Mouse (Mus musculus) macrophage (primary cell): ENCODE results near the gene Slc1a5. TPM values are rescaled to one million over a fixed set of nuclear protein-coding genes. Genes with fewer than 3 reads are reported as not detected.

Experiments used
- H3K27ac ChIP-seq: fragments of 350-480 bp; formaldehyde crosslinking; 2 replicates; pipeline ENCODE4 v1.9.0; 2021
- H3K36me3 ChIP-seq: fragments of 350-480 bp; formaldehyde crosslinking; 2 replicates; pipeline ENCODE4 v1.9.0; 2021; ENCODE audit errors: inconsistent target
- H3K4me3 ChIP-seq: fragments of 350-480 bp; formaldehyde crosslinking; 2 replicates; pipeline ENCODE4 v1.9.0; 2021; ENCODE audit errors: inconsistent target
- H3K79me2 ChIP-seq: fragments of 350-480 bp; formaldehyde crosslinking; 2 replicates; pipeline ENCODE4 v1.9.0; 2021; ENCODE audit errors: inconsistent target
- WGBS: methylation state at CpG from one replicate; pipeline ENCODE4 v1.1.7; 2026; ENCODE audit warnings: inconsistent platforms; ENCODE audit not compliant: missing documents; 5-methylcytosine and 5-hydroxymethylcytosine counted together
- polyA plus RNA-seq: library from polyadenylated mRNA; stranded (reverse); fragments of 250-400 nt; gene quantifications from 3 replicates; pipeline ENCODE4 v1.2.4, GENCODE M21; 2018; ENCODE audit warnings: inconsistent platforms

Gene Slc1a5
- polyA plus RNA-seq, 1 experiment from 2014 or later, result 4.0 TPM

DNA sequence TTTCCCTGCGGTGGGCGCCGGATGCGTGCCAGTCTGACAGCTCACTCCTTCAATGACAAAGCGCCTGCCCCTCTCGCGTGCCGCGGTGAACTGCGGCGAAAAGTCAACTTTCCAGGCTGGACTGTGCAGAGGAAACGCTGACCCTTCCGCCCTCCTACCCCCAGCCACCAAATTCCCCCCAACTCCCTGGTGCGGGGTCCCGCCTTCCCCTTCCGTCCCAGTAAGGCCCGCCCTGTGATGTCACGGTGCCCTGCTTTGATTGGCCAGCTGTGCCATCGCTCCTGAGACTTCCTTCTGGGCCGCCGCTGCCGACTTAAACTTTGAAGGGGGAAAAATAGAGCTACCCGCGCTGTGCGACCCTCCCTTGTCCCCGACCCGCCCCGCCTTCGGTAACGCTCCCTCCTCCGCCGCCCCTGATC, 61.5 kb downstream of the Slc1a5 start, which contains the start of gene Prkd2:
Gene Prkd2, plus strand, starts transcription at position 258 of the 419 bp plus-strand sequence.
- H3K4me3 ChIP-seq, result peak within 1 kb of the TSS; percentile 89
- H3K36me3 ChIP-seq, result peaks cover 24% of the 10 kb centered on the region; the same call in 1 of the 2 replicates
- WGBS, result 1% methylated on average over 27 of the region's 32 CpGs
- H3K79me2 ChIP-seq, result no peaks in the 10 kb centered on the region
- peak within 1 kb of the TSS; percentile 42 for H3K27ac ChIP-seq

DNA sequence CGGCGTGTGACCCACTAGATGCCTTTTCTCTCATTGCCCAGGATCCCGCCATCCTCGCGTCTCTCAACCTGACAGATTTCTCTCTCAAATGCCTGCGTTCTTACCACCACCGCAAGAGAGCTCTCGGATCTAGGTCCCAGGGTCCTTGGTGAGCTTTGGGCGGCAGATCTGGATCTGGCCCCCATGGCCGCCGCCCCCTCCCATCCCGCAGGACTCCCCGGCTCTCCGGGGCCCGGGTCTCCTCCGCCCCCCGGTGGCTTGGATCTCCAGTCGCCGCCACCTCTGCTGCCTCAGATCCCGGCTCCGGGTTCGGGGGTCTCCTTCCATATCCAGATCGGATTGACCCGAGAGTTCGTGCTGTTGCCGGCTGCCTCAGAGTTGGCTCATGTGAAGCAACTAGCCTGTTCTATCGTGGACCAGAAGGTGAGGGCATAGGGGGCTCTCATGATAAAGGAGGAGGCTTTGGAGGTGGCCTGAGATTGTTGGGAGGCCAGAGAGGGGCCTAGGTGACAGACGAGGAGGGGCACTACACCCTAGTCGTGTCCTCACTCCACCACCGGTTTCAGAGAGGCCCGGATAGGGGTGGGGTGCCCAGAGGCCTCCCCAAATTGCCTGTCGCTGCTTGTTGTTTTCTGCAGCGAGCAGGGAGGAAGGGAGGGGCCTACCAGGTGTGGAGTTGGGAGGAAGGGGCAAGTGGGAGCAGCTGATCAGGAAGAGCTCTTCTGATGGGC, 62.5 kb downstream of the Slc1a5 start:
- peak overlapping the region; percentile 89 for H3K4me3 ChIP-seq
- no peaks in the 10 kb centered on the region for H3K79me2 ChIP-seq
- 4% methylated on average over 30 of the region's 33 CpGs for whole genome bisulfite sequencing
- peaks cover 15% of the 10 kb centered on the region; the same call in 1 of the 2 replicates for H3K36me3 ChIP-seq
- peak overlapping the region; percentile 42; the same call in 1 of the 2 replicates for H3K27ac ChIP-seq

DNA sequence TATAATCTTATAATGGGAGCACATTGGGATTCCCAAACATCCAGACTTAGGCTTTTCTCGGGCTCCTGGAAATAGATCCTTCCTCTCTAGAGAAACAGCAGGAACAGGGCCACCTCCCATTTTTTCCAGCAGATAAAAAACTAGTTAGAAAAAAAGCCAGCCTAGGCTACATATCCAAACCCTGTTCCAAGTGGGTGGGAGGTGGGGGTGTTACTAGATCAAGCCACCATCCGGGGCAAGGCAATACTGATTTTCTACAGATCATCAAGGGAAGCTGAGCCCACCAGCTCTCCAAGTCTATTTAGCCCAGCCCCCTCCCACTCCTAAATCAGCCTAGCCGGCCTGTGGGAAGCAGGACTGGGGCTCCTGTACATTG, 63.5 kb downstream of the Slc1a5 start:
- 0 out of 2 replicates have a peak overlapping the region, but pooled peaks have one; percentile 5 for H3K27ac ChIP-seq
- no peaks in the 10 kb centered on the region for H3K79me2 ChIP-seq
- 39% methylated on average over 3 of the region's 3 CpGs for WGBS
- H3K36me3 ChIP-seq, result peaks cover 6% of the 10 kb centered on the region; the same call in 1 of the 2 replicates
- H3K4me3 ChIP-seq, result peak overlapping the region; percentile 38

DNA sequence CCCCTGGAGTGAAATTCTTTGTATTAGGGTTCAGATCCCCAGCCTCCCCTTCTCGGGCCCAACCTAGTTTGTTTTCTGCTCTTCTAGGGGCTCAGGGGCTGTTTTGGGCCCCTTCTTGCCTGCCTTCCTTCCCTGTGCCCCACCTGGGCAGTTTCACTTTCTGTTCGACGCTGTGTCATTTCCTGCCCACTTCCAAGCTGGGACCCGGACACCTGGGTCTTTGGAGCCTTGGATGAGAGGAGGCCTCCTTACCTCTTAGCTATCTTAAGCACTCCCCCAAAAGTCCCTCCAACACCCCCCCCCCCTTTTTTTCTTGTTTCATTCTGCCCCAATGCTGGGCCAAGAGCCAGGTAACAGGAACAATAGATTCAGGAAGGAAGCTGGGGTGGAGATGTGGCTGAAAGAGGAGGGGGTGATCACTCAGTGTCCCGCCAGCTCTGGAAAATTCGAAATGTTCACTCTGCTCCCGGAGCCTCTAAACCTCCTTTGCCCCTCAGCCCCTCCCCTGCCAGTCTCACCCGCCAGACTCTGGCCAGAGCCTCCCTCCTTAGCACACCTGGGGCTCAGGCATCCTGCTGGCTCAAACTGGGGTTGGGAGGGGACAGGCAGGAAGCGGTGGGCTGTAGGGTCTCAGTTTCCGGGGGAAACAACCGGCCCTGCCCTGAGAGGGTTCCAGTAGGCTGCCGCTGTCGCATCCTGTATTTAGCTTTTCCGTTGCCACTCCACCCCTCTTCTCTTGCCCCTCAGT, 64.1 kb downstream of the Slc1a5 start:
- 28% methylated on average over 14 of the region's 14 CpGs for WGBS
- Histone ChIP-seq H3K79me2 (no peaks in the 10 kb centered on the region), H3K36me3 (peaks cover 2% of the 10 kb centered on the region; the same call in 1 of the 2 replicates), H3K27ac (0 out of 2 replicates have a peak overlapping the region, but pooled peaks have one; percentile 5), H3K4me3 (peak overlapping the region; percentile 38)

DNA sequence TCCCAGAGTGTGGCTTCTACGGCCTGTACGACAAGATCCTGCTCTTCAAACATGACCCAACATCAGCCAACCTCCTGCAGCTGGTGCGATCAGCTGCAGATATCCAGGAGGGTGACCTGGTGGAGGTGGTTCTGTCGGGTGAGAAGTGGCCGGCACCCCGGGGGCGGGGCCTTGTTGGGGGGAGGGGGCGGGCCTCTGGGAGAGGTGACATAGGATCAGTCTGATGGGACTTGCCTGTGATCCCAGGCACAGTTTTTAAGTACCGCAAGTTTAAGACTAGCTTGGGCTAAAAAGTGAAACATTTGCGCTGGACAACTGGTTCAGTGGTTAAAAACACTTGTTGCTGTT, 64.7 kb downstream of the Slc1a5 start:
- Histone ChIP-seq H3K79me2 (no peaks in the 10 kb centered on the region), H3K27ac (no peak overlapping the region), H3K4me3 (peak overlapping the region; percentile 38; the same call in 1 of the 2 replicates), H3K36me3 (no peaks in the 10 kb centered on the region; the same call in 1 of the 2 replicates)
- WGBS, result 45% methylated on average over 10 of the region's 10 CpGs

DNA sequence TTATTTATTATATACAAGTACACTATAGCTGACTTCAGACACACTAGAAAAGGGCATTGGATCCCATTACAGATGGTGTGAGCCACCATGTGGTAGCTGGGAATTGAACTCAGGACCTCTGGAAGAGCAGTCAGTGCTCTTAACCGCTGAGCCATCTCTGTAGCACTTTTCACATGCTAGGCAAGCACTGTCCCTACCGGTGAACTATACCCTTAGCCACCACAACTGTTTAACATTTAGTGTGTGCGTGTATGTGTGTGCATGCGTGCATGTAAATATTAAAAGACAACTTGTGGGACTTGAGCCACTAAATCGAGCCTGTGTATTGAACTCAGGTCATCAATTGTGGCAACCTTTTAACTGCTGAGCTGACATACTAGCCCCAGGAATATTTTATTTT, 65.6 kb downstream of the Slc1a5 start:
- H3K36me3 ChIP-seq, result no peaks in the 10 kb centered on the region; the same call in 1 of the 2 replicates
- no peak overlapping the region for H3K4me3 ChIP-seq
- 94% methylated on average over 5 of the region's 5 CpGs for WGBS
- no peaks in the 10 kb centered on the region for H3K79me2 ChIP-seq
- no peak overlapping the region for H3K27ac ChIP-seq

DNA sequence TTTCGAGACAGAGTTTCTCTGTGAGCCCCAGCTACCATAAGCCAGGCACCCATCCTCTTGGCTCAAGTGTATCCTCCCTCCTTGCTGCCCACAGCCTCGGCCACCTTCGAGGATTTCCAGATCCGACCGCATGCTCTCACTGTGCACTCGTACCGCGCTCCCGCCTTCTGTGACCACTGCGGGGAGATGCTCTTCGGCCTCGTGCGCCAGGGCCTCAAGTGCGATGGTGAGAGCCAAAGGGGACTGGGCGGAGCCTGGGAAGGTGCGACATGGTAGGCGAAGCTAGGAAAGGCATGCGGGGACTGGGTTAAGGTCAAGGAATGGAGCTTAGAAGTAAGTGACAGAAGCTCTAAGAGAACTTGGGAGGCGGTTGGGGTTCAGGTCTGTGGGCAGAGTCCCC, 66.4 kb downstream of the Slc1a5 start:
- no peak overlapping the region for H3K4me3 ChIP-seq
- H3K36me3 ChIP-seq, result no peaks in the 10 kb centered on the region; the same call in 1 of the 2 replicates
- no peaks in the 10 kb centered on the region for H3K79me2 ChIP-seq
- no peak overlapping the region for H3K27ac ChIP-seq
- WGBS, result 94% methylated on average over 16 of the region's 19 CpGs

Other genes with a start within 250 kb of the Slc1a5 start
- 5.7 to 7.4 TPM (median 7.3 TPM) in 3 replicates for gene Arhgap35, start 166.3 kb upstream of the Slc1a5 start, polyA plus RNA-seq
- gene Ceacam15, start 105.6 kb upstream of the Slc1a5 start, polyA plus RNA-seq, result not detected in 3 replicates
- gene Ceacam9, start 59.4 kb upstream of the Slc1a5 start, polyA plus RNA-seq, result not detected in 3 replicates
- gene Ap2s1, start 42.9 kb upstream of the Slc1a5 start, polyA plus RNA-seq, result 207 to 606 TPM (median 518 TPM) in 3 replicates
- gene Strn4, start 34.5 kb downstream of the Slc1a5 start, polyA plus RNA-seq, result 26.7 to 43.9 TPM (median 39.6 TPM) in 3 replicates
- gene Fkrp, start 35.4 kb downstream of the Slc1a5 start, polyA plus RNA-seq, result 17.4 to 25.4 TPM (median 20.5 TPM) in 3 replicates
- gene Prkd2, start 61.6 kb downstream of the Slc1a5 start, polyA plus RNA-seq, result 3.7 to 6.1 TPM (median 4.8 TPM) in 3 replicates
- gene Dact3, start 94.0 kb downstream of the Slc1a5 start, polyA plus RNA-seq, result 0.15 to 0.32 TPM (median 0.31 TPM) in 3 replicates
- gene Gng8, start 110.4 kb downstream of the Slc1a5 start, polyA plus RNA-seq, result not detected in 3 replicates
- 2.2 to 3.8 TPM (median 3.6 TPM) in 3 replicates for gene Ptgir, start 125.2 kb downstream of the Slc1a5 start, polyA plus RNA-seq
- gene Calm3, start 142.8 kb downstream of the Slc1a5 start, polyA plus RNA-seq, result 148 to 197 TPM (median 177 TPM) in 3 replicates
- not detected in 3 replicates for gene Pnmal2, start 163.3 kb downstream of the Slc1a5 start, polyA plus RNA-seq
- not detected in 3 replicates for gene Pnmal1, start 178.3 kb downstream of the Slc1a5 start, polyA plus RNA-seq
- not detected in 3 replicates for gene Gm42372, start 201.7 kb downstream of the Slc1a5 start, polyA plus RNA-seq
- 0.03 TPM in 1 of 3 replicates, not detected in the others for gene Ccdc8, start 211.4 kb downstream of the Slc1a5 start, polyA plus RNA-seq
- gene Ppp5c, start 246.6 kb downstream of the Slc1a5 start, polyA plus RNA-seq, result 49.0 to 68.9 TPM (median 61.2 TPM) in 3 replicates